Mouse (Mus musculus) MEL-GATA-1-ER (cell line): ENCODE measurements around the gene Ucn2.

ENCODE experiments used
- DNase-seq: peaks from one replicate; pipeline ENCODE4 v3.0.0-alpha.2; 2012; ENCODE audit warnings: low read depth; ENCODE audit errors: extremely low read depth

Gene Ucn2

GRCm38 (mm10) chr9:109031001-109031400 lies 45.2 kb downstream of the Ucn2 start:
- DNase-seq = no peak

- DNase-seq = no peak
These were observed 45.9 kb downstream of the Ucn2 start for GRCm38 (mm10) chr9:109031686-109032085.

GRCm38 (mm10) chr9:109032435-109032834 lies 46.6 kb downstream of the Ucn2 start:
- DNase-seq = no peak
